Mouse (Mus musculus): Measurements from ENCODE around the gene Trappc6a.

DNA sequence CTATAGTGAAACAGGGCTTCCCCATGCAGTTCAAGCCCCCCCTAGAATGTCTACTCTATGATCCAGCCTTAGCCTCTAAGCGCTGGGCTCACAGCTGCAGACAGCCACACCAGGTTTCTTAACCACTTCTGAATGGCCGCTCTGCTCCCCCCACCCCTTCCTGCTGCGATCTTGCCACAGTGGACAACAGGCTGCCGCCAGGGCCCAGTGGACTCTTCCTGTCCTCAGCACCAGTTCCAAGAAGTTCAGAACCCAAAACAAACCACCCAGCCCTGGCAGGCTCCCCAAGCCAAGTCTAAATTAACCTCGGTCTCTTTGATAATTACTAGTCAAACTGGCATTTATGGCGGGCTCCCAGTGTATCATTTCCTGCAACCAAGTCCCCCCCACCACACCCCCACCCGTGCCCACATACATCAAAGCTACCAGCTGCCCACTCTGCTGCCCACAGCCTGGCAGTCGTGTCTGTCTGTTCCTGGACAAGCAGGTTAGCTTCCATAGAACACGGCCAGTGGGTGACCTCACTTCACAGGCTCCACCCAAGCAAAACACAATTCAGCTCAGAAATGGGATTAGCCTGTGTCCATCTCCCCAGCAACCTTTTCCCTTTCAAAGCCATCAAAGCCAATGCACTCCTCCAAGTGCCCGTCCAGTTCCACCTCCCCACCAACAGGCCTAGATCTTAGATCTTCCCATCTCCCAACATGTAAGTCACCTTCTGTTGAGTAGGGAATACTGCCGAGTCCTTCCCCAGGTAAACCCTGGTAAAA is 52.5 kb downstream of the Trappc6a start:
- no peak for TF ChIP-seq HCFC1 (IDR thresholded peaks at IDR 0.05; ENCODE audit: low read depth, low read length)
- no peak for TF ChIP-seq MYC (IDR thresholded peaks at IDR 0.05; ENCODE audit: low read depth, low read length)
- no peak for TF ChIP-seq ZKSCAN1 (IDR thresholded peaks at IDR 0.05; ENCODE audit: borderline replicate concordance, low read depth, low read length)
- TF ChIP-seq CTCF (conservative IDR thresholded peaks at IDR 0.05 in 1 of 2, IDR thresholded peaks at IDR 0.05 in 1 of 2; ENCODE audit: low read depth in 2 of 2, low read length in 2 of 2) = no peak
- TF ChIP-seq MAX (IDR thresholded peaks at IDR 0.05; ENCODE audit: low read length) = no peak
- no peak for TF ChIP-seq ZC3H11A (IDR thresholded peaks at IDR 0.05; ENCODE audit: low read depth, low read length)
- TF ChIP-seq E2F4 (IDR thresholded peaks at IDR 0.05; ENCODE audit: insufficient replicate concordance, low read depth, low read length) = no peak
- no peak for TF ChIP-seq EP300 (IDR thresholded peaks at IDR 0.05; ENCODE audit: low read length)
- no peak for TF ChIP-seq IRF4 (IDR thresholded peaks at IDR 0.05; ENCODE audit: low read depth, low read length)
